Mouse (Mus musculus) C2C12 (cell line): ENCODE data around the gene Nhlh2.

Experiments used
- CEBPB ChIP-seq: IDR thresholded peaks from one replicate; pipeline ENCODE4 v1.6.1; 2011; ENCODE audit warnings: low read depth, mild to moderate bottlenecking, control low read depth, moderate library complexity
- CTCF ChIP-seq: IDR thresholded peaks from one replicate; pipeline ENCODE4 v1.5.1; 2011; ENCODE audit not compliant: control insufficient read depth, insufficient read depth, insufficient read length
- FOSL1 ChIP-seq: IDR thresholded peaks from one replicate; pipeline ENCODE4 v1.8.0; 2011; ENCODE audit warnings: mild to moderate bottlenecking, low read length; ENCODE audit not compliant: poor library complexity, insufficient read depth, severe bottlenecking
- MAX ChIP-seq: IDR thresholded peaks from one replicate; pipeline ENCODE4 v1.6.1; 2011; ENCODE audit warnings: mild to moderate bottlenecking, control low read depth
- MYOD1 ChIP-seq: IDR thresholded peaks from one replicate; pipeline ENCODE4 v1.6.1; 2011; ENCODE audit warnings: low read depth; ENCODE audit not compliant: control insufficient read depth, insufficient read length

DNA sequence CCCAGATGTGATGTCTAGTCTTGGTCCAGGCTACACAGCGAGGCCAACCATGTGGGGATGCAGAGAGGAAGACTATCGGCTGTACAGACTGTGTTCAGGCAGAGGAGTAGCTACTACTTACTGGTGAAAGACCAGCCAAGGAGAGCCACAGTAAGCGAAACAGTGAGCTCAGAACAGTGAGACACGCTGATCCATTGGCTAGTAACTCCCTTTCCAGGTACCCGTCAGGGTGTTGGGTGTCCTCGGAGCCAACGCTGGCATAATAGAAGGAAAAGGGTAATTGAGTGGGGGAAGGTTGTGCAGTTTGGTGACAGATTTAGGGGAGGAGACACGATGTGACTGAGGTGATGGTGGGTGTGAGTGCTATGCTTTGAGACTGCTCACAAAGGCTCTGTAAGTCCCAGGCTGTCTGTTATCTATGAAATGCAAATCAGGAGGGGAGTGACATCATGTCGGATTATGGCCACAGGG lies 15.1 kb downstream of the Nhlh2 start:
- TF ChIP-seq MAX (no peak), CTCF (no peak), CEBPB (no peak), FOSL1 (no peak), MYOD1 (no peak)
